ENCODE assay signal across 23 mouse cellular contexts in genomic region chr14:75728111-75728510, GRCm38 (mm10). TPM values are rescaled to one million over a fixed set of nuclear protein-coding genes. Genes with fewer than 3 reads are reported as not detected.
DNase-seq lines count a peak whose midpoint lies in the region; ATAC-seq lines count a peak whose summit lies in the region.
"Had no signal": no experiment of that assay in that cellular context is flagged by ENCODE, and none has a peak within 500 bp of the region (broad histone marks: within the 10 kb centered on the region; RNA-seq: fewer than 3 reads in every experiment).

No protein-coding gene starts in this region.

- peaks cover 18% of the 10 kb centered on the region for H3K36me3 ChIP-seq in midbrain, embryonic 11.5 days (ENCODE audit: control insufficient read depth, insufficient read depth, low read length)
- H3K36me3 ChIP-seq in midbrain, embryonic 16.5 days (ENCODE audit: control insufficient read depth, insufficient read depth, low read length) = peaks cover 38% of the 10 kb centered on the region

- H3K4me1 ChIP-seq in midbrain, embryonic 11.5 days (ENCODE audit: control insufficient read depth, insufficient read depth, low read length) = no peaks in the 10 kb centered on the region
- no peaks in the 10 kb centered on the region for H3K4me1 ChIP-seq in midbrain, embryonic 16.5 days (ENCODE audit: control insufficient read depth, insufficient read depth, low read length)
- H3K4me1 ChIP-seq: embryonic facial prominence, embryonic 13.5 days; embryonic facial prominence, embryonic 15.5 days; forebrain, embryonic 10.5 days; forebrain, embryonic 12.5 days had no signal

- H3K9me3 ChIP-seq in midbrain, embryonic 11.5 days (ENCODE audit: control insufficient read depth, low read length) = no peaks in the 10 kb centered on the region
- no peaks in the 10 kb centered on the region for H3K9me3 ChIP-seq in midbrain, embryonic 16.5 days (replicated peaks; ENCODE audit: control insufficient read depth, low read length, poor library complexity, severe bottlenecking)
- H3K9me3 ChIP-seq: embryonic facial prominence, embryonic 13.5 days; embryonic facial prominence, embryonic 15.5 days; forebrain, embryonic 10.5 days; forebrain, embryonic 12.5 days had no signal

- no peak overlapping the region for H3K27ac ChIP-seq in midbrain, embryonic 11.5 days (ENCODE audit: low read depth, low read length)
- no peak overlapping the region for H3K27ac ChIP-seq in midbrain, embryonic 16.5 days (ENCODE audit: low read length)
- H3K27ac ChIP-seq: embryonic facial prominence, embryonic 13.5 days; embryonic facial prominence, embryonic 15.5 days; forebrain, embryonic 10.5 days; forebrain, embryonic 12.5 days had no signal

- no peaks in the 10 kb centered on the region for H3K27me3 ChIP-seq in midbrain, embryonic 11.5 days (ENCODE audit: control insufficient read depth, insufficient read depth, low read length)
- H3K27me3 ChIP-seq in midbrain, embryonic 16.5 days (ENCODE audit: control insufficient read depth, insufficient read depth, low read depth, low read length) = no peaks in the 10 kb centered on the region
- H3K27me3 ChIP-seq: embryonic facial prominence, embryonic 13.5 days; embryonic facial prominence, embryonic 15.5 days; forebrain, embryonic 12.5 days had no signal

- intact Hi-C loops in heart, postnatal 36 days (cut with DNase I) = no loop called here

- H3K9ac ChIP-seq in midbrain, embryonic 11.5 days (ENCODE audit: low read length) = no peak overlapping the region
- H3K9ac ChIP-seq in midbrain, embryonic 16.5 days (ENCODE audit: low read depth, low read length) = no peak overlapping the region
- H3K9ac ChIP-seq: embryonic facial prominence, embryonic 13.5 days; embryonic facial prominence, embryonic 15.5 days; forebrain, embryonic 12.5 days had no signal

- ATAC-seq in midbrain, embryonic 11.5 days (ENCODE audit: low FRiP score) = no peak
- no peak for ATAC-seq in midbrain, embryonic 16.5 days
- ATAC-seq: forebrain, embryonic 14.5 days; forebrain, embryonic 16.5 days had no signal

- peak; percentile 55 for DNase-seq in heart, adult 11 months
- DNase-seq in heart, postnatal 36 days = no peak
- peak; percentile 37 for DNase-seq in midbrain, embryonic 11.5 days (ENCODE audit: low spot score, missing footprints)
- DNase-seq in brain, adult 2 months (ENCODE audit: low read depth, low spot score) = peak; percentile 51
- no peak for DNase-seq in layer of hippocampus, postnatal 10 days (ENCODE audit: low spot score in 2 of 2)
- DNase-seq: adrenal gland, adult 2 months; adrenal gland, postnatal 10 days; adrenal gland, postnatal 25 days; cerebellum, adult 11 months; cerebellum, adult 18-20 months; cerebellum, adult 8-10 months; cerebellum, adult 9-11 months; cerebellum, postnatal 14 days; cerebellum, postnatal 36 days; embryo, embryonic 11 days had no signal

- H3K4me3 ChIP-seq in midbrain, embryonic 11.5 days (ENCODE audit: low read depth, low read length) = no peak overlapping the region
- no peak overlapping the region for H3K4me3 ChIP-seq in midbrain, embryonic 16.5 days (ENCODE audit: low read depth, low read length)
- H3K4me3 ChIP-seq: embryonic facial prominence, embryonic 13.5 days; embryonic facial prominence, embryonic 15.5 days; erythroblast, embryonic 14.5 days; forebrain, embryonic 10.5 days; forebrain, embryonic 12.5 days had no signal

- H3K4me2 ChIP-seq in midbrain, embryonic 11.5 days = no peak overlapping the region
- H3K4me2 ChIP-seq in midbrain, embryonic 16.5 days (ENCODE audit: low read length) = no peak overlapping the region
- H3K4me2 ChIP-seq: embryonic facial prominence, embryonic 13.5 days; embryonic facial prominence, embryonic 15.5 days; forebrain, embryonic 12.5 days had no signal

- 94% methylated on average over 5 of the region's 5 CpGs for WGBS in midbrain, embryonic 11.5 days
- WGBS in midbrain, embryonic 16.5 days = 91% methylated on average over 5 of the region's 5 CpGs

RNA-seq across cellular contexts. Expression of gene Cog3, which starts 26.2 kb away (rescaled TPM):
- total RNA-seq in heart, postnatal 36 days (2021) = 10 to 100 TPM; 13.4 to 14.8 TPM
- polyA plus RNA-seq in midbrain, embryonic 11.5 days (2014; fragmentation: Nextera tagmentation; extraction: Ambion mirVana) = 23.3 and 27.5 TPM in 2 replicates
- 19.1 and 21.3 TPM in 2 replicates for polyA plus RNA-seq in midbrain, embryonic 16.5 days (2015; fragmentation: Nextera tagmentation; extraction: Ambion mirVana)
- 10 to 100 TPM; 23.0 to 25.3 TPM for total RNA-seq in layer of hippocampus, postnatal 10 days (2021)

RNA-seq across cellular contexts. Expression of gene Slc25a30, which starts 58.7 kb away (rescaled TPM):
- total RNA-seq in heart, postnatal 36 days (2021) = 10 to 100 TPM; 11.0 to 15.5 TPM
- 7.0 and 8.8 TPM in 2 replicates for polyA plus RNA-seq in midbrain, embryonic 11.5 days (2014; fragmentation: Nextera tagmentation; extraction: Ambion mirVana)
- 8.9 and 11.0 TPM in 2 replicates for polyA plus RNA-seq in midbrain, embryonic 16.5 days (2015; fragmentation: Nextera tagmentation; extraction: Ambion mirVana)
- 10 to 100 TPM; 11.0 to 12.9 TPM for total RNA-seq in layer of hippocampus, postnatal 10 days (2021)

Comparison
In these comparisons a context has a peak if more than half of its experiments do, and no peak if none do; other contexts are left out.
1. DNase-seq: peak in heart, adult 11 months (single experiment), midbrain, embryonic 11.5 days (single experiment) and brain, adult 2 months (single experiment); none in heart, postnatal 36 days (0 of 2) and layer of hippocampus, postnatal 10 days (0 of 2).